Mouse (Mus musculus) activated CD4-positive, CD25-positive, alpha-beta regulatory T cell, adult 9 weeks (primary cell): ENCODE measurements around the gene Ssxb9. TPM values are rescaled to one million over a fixed set of nuclear protein-coding genes. Genes with fewer than 3 reads are reported as not detected.

Source experiments
- polyA plus RNA-seq: library from polyadenylated mRNA; unstranded; fragments of 100-300 nt; shearing (Covaris generic); gene quantifications from one replicate; pipeline ENCODE4 v1.2.1, GENCODE M21; 2017

The Ssxb9 gene
- polyA plus RNA-seq, result not detected

DNA sequence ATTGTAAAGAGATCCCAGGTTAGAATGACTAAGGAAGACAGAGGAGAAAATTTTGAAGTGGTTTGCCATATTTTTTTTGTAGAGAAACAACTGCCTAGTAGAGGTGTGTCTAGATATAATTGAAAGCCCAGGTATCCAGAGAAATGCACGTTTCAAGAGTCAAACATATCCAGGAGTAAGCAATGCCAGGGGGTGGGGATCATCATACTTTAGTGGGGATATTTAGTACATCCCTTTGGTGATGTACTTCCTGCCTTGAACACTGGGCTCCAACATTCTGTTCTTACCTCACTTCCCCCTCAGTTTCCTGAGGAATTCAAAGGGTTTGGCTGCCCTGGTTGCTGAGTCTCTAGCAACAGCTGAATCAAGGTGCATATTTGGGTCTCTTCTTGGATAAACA, at the start of gene Ssxb9:
Gene Ssxb9, plus strand, starts transcription at position 301 of the 400 bp plus-strand sequence.

DNA sequence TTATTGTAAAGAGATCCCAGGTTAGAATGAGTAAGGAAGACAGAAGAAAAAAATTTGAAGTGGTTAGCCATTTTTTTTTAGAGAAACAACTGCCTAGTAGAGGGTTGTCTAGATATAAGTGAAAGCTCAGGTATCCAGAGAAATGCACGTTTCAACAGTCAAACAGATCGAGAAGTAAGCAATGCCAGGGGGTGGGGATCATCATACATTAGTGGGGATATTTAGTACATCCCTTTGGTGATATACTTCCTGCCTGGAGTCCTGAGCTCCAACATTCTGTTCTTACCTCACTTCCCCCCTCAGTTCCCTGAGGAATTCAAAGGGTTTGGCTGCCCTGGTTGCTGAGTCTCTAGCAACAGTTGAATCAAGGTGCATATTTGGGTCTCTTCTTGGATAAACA, 39.7 kb upstream of the Ssxb9 start, which contains the start of gene Ssxb10:
Gene Ssxb10, plus strand, starts transcription at position 301 of the 400 bp plus-strand sequence.

DNA sequence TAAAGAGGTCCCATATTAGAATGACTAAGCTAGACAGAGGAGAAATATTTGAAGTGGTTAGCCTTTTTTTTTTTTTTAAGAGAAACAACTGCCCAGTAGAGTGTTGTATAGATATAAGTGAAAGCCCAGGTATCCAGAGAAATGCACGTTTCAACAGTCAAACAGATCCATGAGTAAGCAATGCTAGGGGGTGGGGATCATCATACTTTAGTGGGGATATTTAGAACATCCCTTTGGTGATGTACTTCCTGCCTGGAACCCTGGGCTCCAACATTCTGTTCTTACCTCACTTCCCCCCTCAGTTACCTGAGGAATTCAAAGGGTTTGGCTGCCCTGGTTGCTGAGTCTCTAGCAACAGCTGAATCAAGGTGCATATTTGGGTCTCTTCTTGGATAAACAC, 46.2 kb downstream of the Ssxb9 start, which contains the start of gene Ssxb1:
Gene Ssxb1, plus strand, starts transcription at position 301 of the 400 bp plus-strand sequence.

Other genes with a start within 250 kb of the Ssxb9 start
- gene Wdr13, start 234.1 kb upstream of the Ssxb9 start, polyA plus RNA-seq, result 33.2 TPM
- gene Rbm3, start 221.1 kb upstream of the Ssxb9 start, polyA plus RNA-seq, result 443 TPM
- 15.6 TPM for gene Tbc1d25, start 190.8 kb upstream of the Ssxb9 start, polyA plus RNA-seq
- 187 TPM for gene Ebp, start 173.5 kb upstream of the Ssxb9 start, polyA plus RNA-seq
- not detected for gene Porcn, start 160.5 kb upstream of the Ssxb9 start, polyA plus RNA-seq
- gene Ftsj1, start 114.6 kb upstream of the Ssxb9 start, polyA plus RNA-seq, result 24.7 TPM
- gene Slc38a5, start 95.8 kb upstream of the Ssxb9 start, polyA plus RNA-seq, result 0.64 TPM
- gene Ssxb10, start 39.6 kb upstream of the Ssxb9 start, polyA plus RNA-seq, result not detected
- gene Ssxb1, start 46.3 kb downstream of the Ssxb9 start, polyA plus RNA-seq, result not detected
- not detected for gene Ssxb2, start 94.7 kb downstream of the Ssxb9 start, polyA plus RNA-seq
- gene Gm14459, start 158.0 kb downstream of the Ssxb9 start, polyA plus RNA-seq, result not detected
- not detected for gene Ssxb6, start 181.3 kb downstream of the Ssxb9 start, polyA plus RNA-seq
- not detected for gene Ssxb3, start 224.8 kb downstream of the Ssxb9 start, polyA plus RNA-seq